Mouse (Mus musculus) hindbrain, postnatal 0 days (tissue): ENCODE data around the gene Atox1. TPM values are rescaled to one million over a fixed set of nuclear protein-coding genes. Genes with fewer than 3 reads are reported as not detected.
A peak's percentile ranks its signal among the peaks of the same experiment; 100 is the strongest.

Experiments
- ATAC-seq: fragments of 200-750 bp; cut with Nextera tagmentation; 2 replicates; pipeline ENCODE4 v1.8.0; 2017; ENCODE audit warnings: mild to moderate bottlenecking, moderate TSS enrichment, moderate library complexity
- DNase-seq: peaks from one replicate; pipeline ENCODE4 v3.0.0-alpha.2; 2015; ENCODE audit warnings: low spot score
- H3K27ac ChIP-seq: fragments of 300-500 bp; sonication (generic); 2 replicates; pipeline ENCODE4 v1.5.1; 2014; ENCODE audit warnings: mild to moderate bottlenecking
- H3K27me3 ChIP-seq: fragments of 300-500 bp; sonication (generic); 2 replicates; pipeline ENCODE4 v1.6.1; 2014; ENCODE audit warnings: low read length, mixed read lengths; ENCODE audit not compliant: insufficient read depth
- H3K36me3 ChIP-seq: fragments of 300-500 bp; sonication (generic); 2 replicates; pipeline ENCODE4 v1.6.1; 2014; ENCODE audit warnings: low read length, mixed read lengths; ENCODE audit not compliant: insufficient read depth
- H3K4me1 ChIP-seq: fragments of 300-500 bp; sonication (generic); 2 replicates; pipeline ENCODE4 v1.6.1; 2014; ENCODE audit warnings: antibody characterized with exemption, low read length, mixed read lengths; ENCODE audit not compliant: insufficient read depth
- H3K4me2 ChIP-seq: fragments of 300-500 bp; sonication (generic); 2 replicates; pipeline ENCODE4 v1.6.1; 2014; ENCODE audit warnings: low read depth, mild to moderate bottlenecking, low read length, moderate library complexity, mixed read lengths
- H3K4me3 ChIP-seq: fragments of 300-500 bp; sonication (generic); 2 replicates; pipeline ENCODE4 v1.5.1; 2014; ENCODE audit warnings: low read length
- H3K9ac ChIP-seq: fragments of 300-500 bp; sonication (generic); replicated peaks from 2 replicates; pipeline ENCODE4 v1.6.1; 2014; ENCODE audit warnings: mild to moderate bottlenecking, low read length, moderate library complexity, mixed read lengths
- H3K9me3 ChIP-seq: fragments of 300-500 bp; sonication (generic); 2 replicates; pipeline ENCODE4 v1.6.1; 2016; ENCODE audit warnings: low read length, mixed read lengths
- CTCF ChIP-seq: IDR thresholded peaks from 2 replicates; pipeline ENCODE4 v1.5.1; 2016; ENCODE audit warnings: antibody characterized with exemption, control low read depth, low read depth
- WGBS: fragments of 180-500 bp; shearing (Covaris S2); extraction: QIAGEN DNeasy Blood & Tissue Kit; methylation state at CpG from one replicate; pipeline ENCODE4 v1.1.7; 2014; 5-methylcytosine and 5-hydroxymethylcytosine counted together
- polyA plus RNA-seq: library from polyadenylated mRNA; unstranded; fragments of >200 nt; fragmentation: Nextera tagmentation; extraction: Ambion mirVana; gene quantifications from 2 replicates; pipeline ENCODE4 v1.2.1, GENCODE M21; 2015
- total RNA-seq: library from RNA; depleted of rRNA; stranded (reverse); fragments of >200 nt; gene quantifications from 2 replicates; pipeline ENCODE4 v1.2.3, GENCODE M21; 2014

The Atox1 gene
- total and polyA plus RNA-seq, 2 experiments from 2014 or later = 148 to 319 TPM

DNA sequence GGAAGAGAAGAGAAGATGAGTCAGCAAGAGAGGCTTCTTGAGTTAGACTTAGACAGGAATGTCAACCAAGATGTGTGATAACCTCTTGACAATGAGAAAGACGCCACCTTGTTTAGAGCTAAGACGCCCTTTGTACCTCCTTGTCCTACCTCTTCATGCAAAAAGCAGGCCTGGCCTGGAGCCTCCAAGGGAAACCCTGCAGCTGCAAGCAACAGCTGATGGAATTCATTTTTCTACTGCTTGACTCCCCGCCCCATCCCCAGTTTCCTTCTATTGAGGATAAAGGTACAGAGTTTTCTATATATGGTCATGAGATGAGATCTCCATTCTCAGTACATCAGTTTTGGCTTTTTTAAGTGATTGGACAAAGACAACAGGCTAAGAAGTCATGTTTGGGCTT, 51.0 kb downstream of the Atox1 start:
- no peak overlapping the region for H3K4me3 ChIP-seq
- 0 out of 2 replicates have a peak, but pooled peaks cover 3% of the 10 kb centered on the region for H3K36me3 ChIP-seq
- no peaks in the 10 kb centered on the region for H3K4me1 ChIP-seq
- no peak for DNase-seq
- no peak overlapping the region for H3K4me2 ChIP-seq
- TF ChIP-seq CTCF = no peak
- H3K9ac ChIP-seq = no peak overlapping the region
- no peaks in the 10 kb centered on the region for H3K9me3 ChIP-seq
- no peak overlapping the region for H3K27ac ChIP-seq
- ATAC-seq = no peak
- 88% methylated on average over 3 of the region's 3 CpGs for WGBS
- no peaks in the 10 kb centered on the region for H3K27me3 ChIP-seq

GRCm38 (mm10) chr11:55407133-55407532, 53.9 kb downstream of the Atox1 start:
- Histone ChIP-seq H3K36me3 (0 out of 2 replicates have a peak, but pooled peaks cover 3% of the 10 kb centered on the region), H3K27me3 (no peaks in the 10 kb centered on the region), H3K4me2 (no peak overlapping the region), H3K4me1 (no peaks in the 10 kb centered on the region), H3K4me3 (no peak overlapping the region), H3K9me3 (no peaks in the 10 kb centered on the region), H3K27ac (no peak overlapping the region), H3K9ac (no peak overlapping the region)
- WGBS = 84% methylated on average over 4 of the region's 4 CpGs
- ATAC-seq = no peak
- no peak for TF ChIP-seq CTCF
- DNase-seq = no peak

DNA sequence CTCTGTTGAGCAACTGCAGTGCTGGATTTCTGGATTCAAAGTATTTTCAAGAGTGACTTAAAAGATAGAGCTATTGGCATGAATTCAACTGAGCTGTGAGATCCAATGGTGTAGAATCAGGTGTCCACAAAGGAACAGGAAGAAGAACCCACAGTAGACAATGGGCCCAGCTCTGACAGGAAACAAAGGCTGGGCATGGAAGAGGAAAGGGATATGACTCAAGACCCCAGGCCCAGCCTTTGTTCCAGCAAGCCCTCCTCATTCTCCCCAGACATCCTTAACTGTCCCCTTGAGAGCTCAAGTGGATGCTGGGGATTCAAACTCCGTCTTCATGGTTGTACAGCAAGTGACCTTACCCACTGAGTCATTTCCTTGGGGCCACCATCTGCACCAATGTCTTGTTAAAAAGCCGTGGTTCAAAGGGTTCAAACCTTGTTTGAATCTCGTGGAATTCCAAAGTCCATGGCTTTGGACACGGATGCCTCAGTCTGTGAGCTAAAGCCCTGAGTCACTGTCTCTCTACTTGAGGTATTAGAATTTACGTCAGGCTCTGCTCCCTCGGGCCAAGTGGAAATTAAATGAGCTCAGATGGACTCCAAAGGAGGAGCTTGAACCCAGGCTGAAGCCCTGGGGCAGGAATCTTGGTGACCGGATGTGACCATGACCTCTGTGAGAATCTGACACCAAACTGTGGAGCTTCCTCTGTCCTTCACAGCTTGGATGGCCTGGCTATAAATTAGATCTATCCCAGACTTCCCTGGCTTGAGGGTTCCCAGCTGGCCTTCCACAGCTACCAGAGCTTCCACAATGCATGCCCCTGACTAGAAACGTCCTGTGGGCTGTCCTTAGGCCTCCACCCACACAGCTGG, 55.2 kb downstream of the Atox1 start:
- Histone ChIP-seq H3K4me3 (no peak overlapping the region), H3K9me3 (no peaks in the 10 kb centered on the region), H3K36me3 (0 out of 2 replicates have a peak, but pooled peaks cover 3% of the 10 kb centered on the region), H3K4me1 (no peaks in the 10 kb centered on the region), H3K4me2 (no peak overlapping the region), H3K27ac (no peak overlapping the region), H3K27me3 (no peaks in the 10 kb centered on the region), H3K9ac (no peak overlapping the region)
- ATAC-seq = no peak
- 74% methylated on average over 8 of the region's 8 CpGs for WGBS
- TF ChIP-seq CTCF = no peak
- no peak for DNase-seq

- H3K36me3 ChIP-seq = 0 out of 2 replicates have a peak, but pooled peaks cover 3% of the 10 kb centered on the region
- no peak for TF ChIP-seq CTCF
- no peak overlapping the region for H3K27ac ChIP-seq
- WGBS = 86% methylated on average over 9 of the region's 9 CpGs
- no peaks in the 10 kb centered on the region for H3K27me3 ChIP-seq
- no peak for ATAC-seq
- H3K4me1 ChIP-seq = no peaks in the 10 kb centered on the region
- no peaks in the 10 kb centered on the region for H3K9me3 ChIP-seq
- no peak for DNase-seq
- no peak overlapping the region for H3K4me3 ChIP-seq
- no peak overlapping the region for H3K9ac ChIP-seq
- no peak overlapping the region for H3K4me2 ChIP-seq
These were observed 56.2 kb downstream of the Atox1 start for GRCm38 (mm10) chr11:55404659-55405457.

DNA sequence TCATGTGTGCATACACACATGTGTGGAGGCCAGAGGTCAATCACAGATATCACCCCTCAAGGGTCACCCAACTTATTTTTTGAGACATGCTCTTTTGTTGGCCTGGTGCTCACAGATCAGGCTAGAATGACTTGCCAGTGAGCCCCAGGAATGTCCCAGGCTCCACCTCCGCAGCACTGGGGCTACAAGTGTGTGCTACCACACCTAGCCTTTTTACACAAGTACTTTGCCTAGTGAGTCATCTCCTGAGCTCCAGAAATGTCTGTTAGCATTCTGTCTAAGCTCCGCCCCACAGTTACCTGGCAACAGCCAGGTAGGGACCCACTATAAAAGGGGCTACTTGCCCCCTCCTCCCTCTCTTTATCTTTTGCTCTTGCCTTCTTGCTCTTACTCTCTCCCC, 60.2 kb downstream of the Atox1 start:
- no peaks in the 10 kb centered on the region for H3K4me1 ChIP-seq
- H3K27ac ChIP-seq = no peak overlapping the region
- no peak overlapping the region for H3K4me3 ChIP-seq
- H3K9ac ChIP-seq = no peak overlapping the region
- no peak for TF ChIP-seq CTCF
- no peaks in the 10 kb centered on the region for H3K36me3 ChIP-seq
- no peaks in the 10 kb centered on the region for H3K27me3 ChIP-seq
- no peaks in the 10 kb centered on the region for H3K9me3 ChIP-seq
- DNase-seq (no peak), ATAC-seq (no peak)
- H3K4me2 ChIP-seq = no peak overlapping the region
- 98% methylated on average over 2 of the region's 2 CpGs for WGBS

GRCm38 (mm10) chr11:55398371-55398770, 62.7 kb downstream of the Atox1 start:
- H3K9ac ChIP-seq = no peak overlapping the region
- H3K4me3 ChIP-seq = no peak overlapping the region
- H3K4me2 ChIP-seq = no peak overlapping the region
- ATAC-seq (no peak), DNase-seq (no peak)
- no peaks in the 10 kb centered on the region for H3K27me3 ChIP-seq
- 90% methylated on average over 8 of the region's 8 CpGs for WGBS
- no peak for TF ChIP-seq CTCF
- no peak overlapping the region for H3K27ac ChIP-seq
- no peaks in the 10 kb centered on the region for H3K36me3 ChIP-seq
- H3K4me1 ChIP-seq = no peaks in the 10 kb centered on the region
- no peaks in the 10 kb centered on the region for H3K9me3 ChIP-seq

DNA sequence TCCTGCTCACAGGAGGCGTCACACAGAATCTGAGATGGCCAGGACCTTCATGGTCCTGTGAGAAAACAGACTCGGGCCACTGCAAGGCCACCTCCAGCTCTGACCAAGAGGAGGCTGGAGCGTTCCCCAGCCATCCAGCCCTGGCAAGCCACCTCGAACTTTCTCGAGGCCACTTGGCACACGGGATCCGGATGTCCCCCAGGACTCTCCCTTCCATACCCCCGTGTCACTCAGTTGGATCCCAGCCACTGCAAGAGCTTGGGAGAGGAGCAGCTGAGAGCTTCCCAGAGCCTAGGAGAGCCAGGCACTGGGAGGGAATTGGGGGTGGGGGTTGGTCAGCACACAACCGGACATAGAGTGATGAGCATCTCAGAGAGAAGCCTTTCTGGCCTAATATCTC, 63.6 kb downstream of the Atox1 start:
- Histone ChIP-seq H3K9me3 (no peaks in the 10 kb centered on the region), H3K4me1 (no peaks in the 10 kb centered on the region), H3K27me3 (no peaks in the 10 kb centered on the region), H3K27ac (no peak overlapping the region), H3K4me2 (no peak overlapping the region), H3K4me3 (no peak overlapping the region), H3K9ac (no peak overlapping the region), H3K36me3 (no peaks in the 10 kb centered on the region)
- no peak for TF ChIP-seq CTCF
- ATAC-seq (peak; percentile 61; the same call in 1 of the 2 replicates), DNase-seq (peak; percentile 39)
- 78% methylated on average over 9 of the region's 9 CpGs for WGBS
